Mouse (Mus musculus): ENCODE data around the gene Slc16a12. TPM values are rescaled to one million over a fixed set of nuclear protein-coding genes. Genes with fewer than 3 reads are reported as not detected.

The Slc16a12 gene
- polyA plus RNA-seq, 1 experiment = not detected

DNA sequence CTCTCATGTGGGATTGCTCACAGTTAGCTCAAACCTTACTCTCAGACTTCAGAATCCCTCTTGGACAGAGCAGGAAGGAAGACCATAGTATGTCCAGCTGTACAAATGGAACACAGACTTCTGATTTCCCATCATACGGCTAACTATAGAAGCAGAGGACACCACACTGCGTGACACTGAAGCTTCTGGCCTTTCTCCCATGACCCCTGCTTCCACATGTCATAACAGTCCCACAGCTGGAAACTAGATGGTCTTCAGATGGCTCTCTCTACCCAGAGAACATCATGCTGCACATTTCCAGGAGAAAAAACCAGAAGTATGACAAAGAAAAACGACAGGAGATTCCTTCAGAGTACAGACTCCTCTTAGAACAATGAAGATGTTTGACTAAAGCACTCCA, 14.1 kb downstream of the Slc16a12 start:
- no peak for TF ChIP-seq POLR2A (IDR thresholded peaks at IDR 0.05; ENCODE audit: insufficient read depth, low read depth, low read length)
- no peak for TF ChIP-seq CTCF (IDR thresholded peaks at IDR 0.05; ENCODE audit: insufficient read depth, low read depth, low read length)
- 72% methylated on average over 3 of the region's 3 CpGs for WGBS
- Histone ChIP-seq H3K4me1 (ENCODE audit: control insufficient read depth, insufficient read depth, low read length) (no peaks in the 10 kb centered on the region), H3K4me3 (ENCODE audit: insufficient read depth, low read depth, low read length) (no peak overlapping the region), H3K27ac (ENCODE audit: insufficient read depth, low read depth, low read length) (no peak overlapping the region)

GRCm38 (mm10) chr19:34731356-34731755, 15.7 kb downstream of the Slc16a12 start:
- WGBS = 86% methylated on average over 5 of the region's 5 CpGs
- H3K4me1 ChIP-seq (ENCODE audit: control insufficient read depth, insufficient read depth, low read length) = no peaks in the 10 kb centered on the region
- no peak for TF ChIP-seq CTCF (IDR thresholded peaks at IDR 0.05; ENCODE audit: insufficient read depth, low read depth, low read length)
- TF ChIP-seq POLR2A (IDR thresholded peaks at IDR 0.05; ENCODE audit: insufficient read depth, low read depth, low read length) = no peak
- no peak overlapping the region for H3K27ac ChIP-seq (ENCODE audit: insufficient read depth, low read depth, low read length)
- H3K4me3 ChIP-seq (ENCODE audit: insufficient read depth, low read depth, low read length) = no peak overlapping the region

DNA sequence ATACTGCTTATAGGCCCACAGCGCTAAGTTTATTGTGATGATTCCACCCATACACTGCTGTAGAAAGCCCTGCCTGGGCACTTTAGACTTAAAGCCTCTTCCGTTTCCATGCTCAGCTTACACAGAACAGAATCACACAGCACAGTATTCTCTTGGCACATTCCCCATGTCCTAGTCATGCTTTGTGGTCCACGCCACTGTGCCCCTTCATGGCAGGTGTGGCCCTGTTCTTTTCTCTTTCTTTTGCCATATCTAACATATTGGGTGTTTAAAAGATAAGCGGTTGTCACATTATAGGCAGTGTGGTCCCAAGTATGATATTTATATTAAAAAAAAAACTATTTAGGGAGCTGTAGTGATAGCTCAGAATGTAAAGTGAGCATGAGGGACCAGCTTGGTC, 16.5 kb downstream of the Slc16a12 start:
- no peak for TF ChIP-seq POLR2A (IDR thresholded peaks at IDR 0.05; ENCODE audit: insufficient read depth, low read depth, low read length)
- no peak for TF ChIP-seq CTCF (IDR thresholded peaks at IDR 0.05; ENCODE audit: insufficient read depth, low read depth, low read length)
- 96% methylated on average over 4 of the region's 4 CpGs for WGBS
- no peak overlapping the region for H3K4me3 ChIP-seq (ENCODE audit: insufficient read depth, low read depth, low read length)
- H3K4me1 ChIP-seq (ENCODE audit: control insufficient read depth, insufficient read depth, low read length) = no peaks in the 10 kb centered on the region
- H3K27ac ChIP-seq (ENCODE audit: insufficient read depth, low read depth, low read length) = no peak overlapping the region

- 92% methylated on average over 3 of the region's 3 CpGs for WGBS
- Histone ChIP-seq H3K4me3 (ENCODE audit: insufficient read depth, low read depth, low read length) (no peak overlapping the region), H3K4me1 (ENCODE audit: control insufficient read depth, insufficient read depth, low read length) (no peaks in the 10 kb centered on the region), H3K27ac (ENCODE audit: insufficient read depth, low read depth, low read length) (no peak overlapping the region)
- no peak for TF ChIP-seq POLR2A (IDR thresholded peaks at IDR 0.05; ENCODE audit: insufficient read depth, low read depth, low read length)
- TF ChIP-seq CTCF (IDR thresholded peaks at IDR 0.05; ENCODE audit: insufficient read depth, low read depth, low read length) = no peak
These were observed 17.6 kb downstream of the Slc16a12 start for GRCm38 (mm10) chr19:34729505-34729904.

DNA sequence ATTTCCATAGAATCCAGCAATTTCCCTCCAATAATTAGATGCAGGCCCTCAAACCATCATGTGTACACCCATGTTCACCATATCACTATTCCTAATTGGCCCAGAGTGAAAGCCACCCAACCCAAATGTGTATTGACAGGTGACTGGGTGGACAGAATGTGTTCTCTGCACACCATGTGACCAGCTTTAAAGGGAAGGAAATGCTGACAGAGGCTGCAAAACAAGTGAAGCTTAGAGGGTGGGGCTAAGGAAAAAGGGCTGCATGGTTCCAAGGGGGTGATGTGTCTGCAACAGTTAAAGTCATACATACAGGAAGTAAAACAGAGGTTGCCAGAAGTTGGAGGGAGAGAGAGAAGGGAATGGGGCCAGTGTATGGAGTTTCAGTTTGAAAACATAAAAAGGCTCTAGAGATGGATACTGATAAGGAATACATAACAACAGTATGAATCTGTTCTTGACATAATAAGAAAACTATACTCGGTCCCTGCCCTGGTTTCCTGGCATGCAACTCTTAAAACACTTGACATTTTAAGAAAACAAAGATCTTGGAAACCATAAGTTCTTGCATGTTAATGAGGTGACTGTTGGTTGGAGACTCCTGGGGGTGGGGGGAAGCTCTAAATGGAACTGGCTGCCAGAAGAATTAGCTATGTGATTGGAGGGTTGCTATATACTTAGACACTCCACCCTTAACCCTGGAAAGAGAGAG, 20.7 kb downstream of the Slc16a12 start:
- WGBS = 50% methylated on average over 1 of the region's 1 CpGs
- Histone ChIP-seq H3K27ac (ENCODE audit: insufficient read depth, low read depth, low read length) (no peak overlapping the region), H3K4me1 (ENCODE audit: control insufficient read depth, insufficient read depth, low read length) (no peaks in the 10 kb centered on the region), H3K4me3 (ENCODE audit: insufficient read depth, low read depth, low read length) (no peak overlapping the region)
- no peak for TF ChIP-seq POLR2A (IDR thresholded peaks at IDR 0.05; ENCODE audit: insufficient read depth, low read depth, low read length)
- TF ChIP-seq CTCF (IDR thresholded peaks at IDR 0.05; ENCODE audit: insufficient read depth, low read depth, low read length) = no peak

DNA sequence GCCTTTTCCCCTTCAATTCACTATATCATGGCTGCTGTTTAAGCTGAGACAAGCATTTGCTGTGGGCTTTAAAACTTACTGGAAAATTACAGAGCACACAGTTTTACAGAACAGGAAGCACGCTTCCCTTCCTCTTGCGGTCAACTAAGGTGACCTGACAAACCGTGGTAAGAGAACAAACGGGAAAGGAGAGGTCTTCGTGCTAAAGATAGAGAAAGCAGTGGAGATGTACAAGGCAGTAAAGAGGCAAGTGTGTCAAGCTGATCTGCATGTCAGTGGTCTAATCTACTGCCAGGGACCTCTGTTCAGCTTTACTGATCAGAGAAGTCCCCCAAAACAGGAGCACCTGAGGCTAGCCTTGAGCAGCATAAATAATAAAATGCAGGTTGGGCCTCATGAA, 21.7 kb downstream of the Slc16a12 start:
- 75% methylated on average over 5 of the region's 5 CpGs for WGBS

DNA sequence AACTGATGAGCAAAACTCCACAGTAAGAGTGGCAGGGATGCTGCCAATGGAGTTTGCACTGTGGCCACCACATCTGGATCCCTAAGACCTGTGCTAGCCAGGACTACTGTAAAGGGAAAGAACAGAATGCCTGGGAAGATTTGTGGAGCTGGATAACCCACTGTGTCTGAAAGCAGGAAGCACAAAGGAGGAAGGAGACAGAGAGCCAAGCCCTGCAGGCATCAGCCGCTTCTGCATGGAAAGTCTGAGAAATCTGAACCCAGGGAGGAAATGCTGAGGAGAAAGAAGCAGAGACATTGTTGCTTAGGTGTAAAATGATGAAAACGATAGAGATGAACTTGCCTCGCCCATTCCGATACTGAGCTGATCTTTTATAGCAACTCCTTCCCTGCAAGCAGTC, 22.5 kb downstream of the Slc16a12 start:
- no peaks in the 10 kb centered on the region for H3K4me1 ChIP-seq (ENCODE audit: control insufficient read depth, insufficient read depth, low read length)
- WGBS = 82% methylated on average over 4 of the region's 4 CpGs
- no peak overlapping the region for H3K4me3 ChIP-seq (ENCODE audit: insufficient read depth, low read depth, low read length)
- no peak overlapping the region for H3K27ac ChIP-seq (ENCODE audit: insufficient read depth, low read depth, low read length)
- TF ChIP-seq POLR2A (IDR thresholded peaks at IDR 0.05; ENCODE audit: insufficient read depth, low read depth, low read length) (no peak), CTCF (IDR thresholded peaks at IDR 0.05; ENCODE audit: insufficient read depth, low read depth, low read length) (no peak)

More for the DNA sequence above, 21.7 kb downstream of the Slc16a12 start:
- Histone ChIP-seq H3K4me3 (ENCODE audit: insufficient read depth, low read depth, low read length) (no peak overlapping the region), H3K27ac (ENCODE audit: insufficient read depth, low read depth, low read length) (no peak overlapping the region), H3K4me1 (ENCODE audit: control insufficient read depth, insufficient read depth, low read length) (no peaks in the 10 kb centered on the region)
- TF ChIP-seq POLR2A (IDR thresholded peaks at IDR 0.05; ENCODE audit: insufficient read depth, low read depth, low read length) (no peak), CTCF (IDR thresholded peaks at IDR 0.05; ENCODE audit: insufficient read depth, low read depth, low read length) (no peak)

GRCm38 (mm10) chr19:34722541-34722940, 24.5 kb downstream of the Slc16a12 start:
- Histone ChIP-seq H3K4me3 (ENCODE audit: insufficient read depth, low read depth, low read length) (no peak overlapping the region), H3K27ac (ENCODE audit: insufficient read depth, low read depth, low read length) (no peak overlapping the region), H3K4me1 (ENCODE audit: control insufficient read depth, insufficient read depth, low read length) (no peaks in the 10 kb centered on the region)
- 85% methylated on average over 3 of the region's 3 CpGs for WGBS
- TF ChIP-seq POLR2A (IDR thresholded peaks at IDR 0.05; ENCODE audit: insufficient read depth, low read depth, low read length) (no peak), CTCF (IDR thresholded peaks at IDR 0.05; ENCODE audit: insufficient read depth, low read depth, low read length) (no peak)

- H3K4me1 ChIP-seq (ENCODE audit: control insufficient read depth, insufficient read depth, low read length) = no peaks in the 10 kb centered on the region
- TF ChIP-seq POLR2A (IDR thresholded peaks at IDR 0.05; ENCODE audit: insufficient read depth, low read depth, low read length) = no peak
- TF ChIP-seq CTCF (IDR thresholded peaks at IDR 0.05; ENCODE audit: insufficient read depth, low read depth, low read length) = no peak
- H3K27ac ChIP-seq (ENCODE audit: insufficient read depth, low read depth, low read length) = no peak overlapping the region
- H3K4me3 ChIP-seq (ENCODE audit: insufficient read depth, low read depth, low read length) = no peak overlapping the region
These were observed 27.0 kb downstream of the Slc16a12 start for GRCm38 (mm10) chr19:34720130-34720529.

Data from olfactory bulb, adult 2 months (tissue).